Mouse (Mus musculus) adrenal gland, postnatal 4 days (tissue): ENCODE results near the gene Ssb. TPM values are rescaled to one million over a fixed set of nuclear protein-coding genes. Genes with fewer than 3 reads are reported as not detected.

Source experiments
- DNase-seq, 2 experiments: peaks; one replicate each; pipeline ENCODE4 v3.0.0; 2021 to 2022; ENCODE audit warnings: low spot score in 2 of 2, mixed read lengths in 2 of 2
- long read RNA-seq, 2 experiments: library from polyadenylated mRNA; stranded (forward); transcript quantifications; one replicate each; pipeline ENCODE4 v2.0.0; 2021
- total RNA-seq, 2 experiments: library from RNA; stranded (reverse); gene quantifications; 2 replicates each; pipeline ENCODE4 v1.2.3; 2021

Ssb gene
- 100 to 1,000 TPM; 196 to 224 TPM for total RNA-seq
- long read RNA-seq, experiment 1, transcript Ssb-201 (12 exons, 2,001 nt): major isoform, 115 of 177 reads
- long read RNA-seq, experiment 1, partial matches to known transcripts: 43 of 177 reads
- long read RNA-seq, experiment 1, other reads (novel, unspliced or antisense): 17 of 177 reads
- long read RNA-seq, experiment 2, transcript Ssb-201 (12 exons, 2,001 nt): major isoform, 162 of 233 reads
- long read RNA-seq, experiment 2, transcript Ssb-206 (12 exons, 2,088 nt): minor isoform, 5 of 233 reads
- long read RNA-seq, experiment 2, partial matches to known transcripts: 30 of 233 reads
- long read RNA-seq, experiment 2, other reads (novel, unspliced or antisense): 36 of 233 reads

DNA sequence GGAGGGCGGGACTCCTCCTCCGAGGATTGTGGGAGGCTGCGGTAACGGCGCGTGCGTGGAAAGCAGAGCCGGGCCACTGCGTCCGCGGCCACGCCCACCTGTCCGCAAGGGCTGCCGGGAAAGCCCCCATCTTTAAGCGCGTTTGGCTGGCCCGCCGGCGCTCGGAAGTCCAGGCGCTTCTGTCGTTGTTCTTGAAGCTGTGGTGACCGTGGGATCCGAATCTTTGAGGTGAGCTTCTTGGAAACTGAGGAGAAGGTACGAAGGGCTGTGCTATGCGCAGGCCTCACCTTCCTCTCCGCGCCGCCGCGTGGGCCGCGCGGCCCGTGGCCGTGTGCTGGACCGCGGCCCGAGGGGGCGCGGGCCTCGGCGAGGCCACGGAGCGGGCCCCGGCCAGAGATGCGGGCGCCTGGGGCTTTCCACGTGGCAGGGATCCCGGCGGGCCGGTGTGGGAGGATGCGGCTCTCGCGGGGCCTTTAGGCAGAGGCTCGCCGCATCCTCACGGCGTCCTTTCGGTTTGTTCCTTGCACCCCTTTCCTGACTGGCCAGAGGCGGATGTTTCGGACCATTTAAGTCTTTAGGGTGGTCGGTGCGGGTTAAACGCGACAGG is at the start of gene Ssb:
Gene Ssb (plus strand): TSS at position 78 of the 607 bp plus-strand sequence.
- DNase-seq: peak; percentile 80 to 82

DNA sequence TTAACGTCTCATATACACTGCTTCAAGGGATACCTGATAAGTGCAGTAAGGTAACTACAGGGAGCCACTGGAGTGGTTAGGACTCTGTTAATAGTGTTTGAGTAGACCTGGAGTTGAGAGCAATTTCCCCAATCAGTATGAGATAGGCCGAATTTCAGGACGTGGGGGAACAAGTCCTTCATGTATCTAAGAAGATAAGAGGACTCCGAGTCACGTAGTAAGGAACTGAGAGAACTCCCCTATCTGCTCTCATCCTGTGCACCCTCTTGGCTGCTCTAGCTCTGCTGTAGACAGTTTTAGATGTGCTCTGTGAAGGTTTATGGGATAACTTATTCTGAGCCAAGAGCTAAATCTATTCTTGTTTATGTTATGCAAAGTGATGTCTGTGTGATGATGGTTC is 44.8 kb upstream of the Ssb start:
- DNase-seq: no peak

- no peak for DNase-seq
Observed at GRCm38 (mm10) chr2:69818350-69819085, 42.8 kb upstream of the Ssb start.

- no peak for DNase-seq
Observed at GRCm38 (mm10) chr2:69820201-69820600, 41.2 kb upstream of the Ssb start.

DNA sequence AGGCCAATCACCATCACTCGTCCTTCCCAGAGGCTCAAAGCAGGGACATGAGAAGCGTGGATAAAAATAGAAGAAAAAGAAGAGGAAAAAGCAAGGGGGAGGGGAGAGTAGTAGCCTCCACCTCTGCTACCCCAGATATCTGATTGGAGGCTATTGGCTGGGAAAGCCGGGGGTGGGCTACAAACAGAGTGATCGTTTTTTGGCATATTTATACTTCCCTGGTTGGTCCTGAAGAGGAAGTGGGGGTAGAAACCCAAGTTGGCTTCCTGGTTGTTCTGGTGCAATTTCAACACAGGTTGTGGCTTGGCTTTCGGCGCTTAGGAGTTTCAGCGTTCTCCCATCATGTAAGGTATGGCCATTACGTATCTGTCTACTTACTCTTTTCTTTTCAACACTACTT is 39.7 kb upstream of the Ssb start, which contains the start of gene Klhl23:
Gene Klhl23 (plus strand): TSS at position 234 of the 400 bp plus-strand sequence.
- no peak for DNase-seq

- peak; percentile 26 to 28 for DNase-seq
Observed at GRCm38 (mm10) chr2:69822361-69823128, 38.8 kb upstream of the Ssb start.

DNA sequence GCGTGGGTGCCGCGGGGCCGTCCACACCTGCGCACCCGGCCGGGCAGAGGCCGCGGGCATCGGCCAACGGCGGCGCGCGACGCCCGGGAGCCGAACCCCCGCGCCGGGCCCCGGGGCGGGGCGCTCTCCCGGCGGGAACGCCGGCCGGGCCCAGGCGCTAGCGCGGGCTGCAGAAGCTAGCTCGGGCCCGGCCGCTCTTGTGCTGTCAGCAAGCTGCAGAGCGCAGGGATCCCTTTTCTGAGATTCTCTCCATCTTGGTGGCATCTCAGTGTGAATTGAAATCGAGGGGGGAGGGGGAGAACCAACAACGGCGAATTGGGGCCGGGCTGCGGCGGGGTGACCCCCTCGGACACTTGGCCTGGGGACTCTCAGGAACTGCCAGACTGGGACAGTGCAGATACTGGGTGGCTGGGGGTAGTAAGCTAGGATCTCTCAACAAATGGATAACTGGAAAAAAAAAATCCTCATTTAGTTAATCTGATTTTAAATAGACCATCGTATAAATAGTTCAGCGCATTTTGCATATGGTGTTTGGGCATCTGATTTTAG is 38.2 kb upstream of the Ssb start:
- no peak for DNase-seq

GRCm38 (mm10) chr2:69825898-69826297 is 35.5 kb upstream of the Ssb start:
- no peak for DNase-seq

DNA sequence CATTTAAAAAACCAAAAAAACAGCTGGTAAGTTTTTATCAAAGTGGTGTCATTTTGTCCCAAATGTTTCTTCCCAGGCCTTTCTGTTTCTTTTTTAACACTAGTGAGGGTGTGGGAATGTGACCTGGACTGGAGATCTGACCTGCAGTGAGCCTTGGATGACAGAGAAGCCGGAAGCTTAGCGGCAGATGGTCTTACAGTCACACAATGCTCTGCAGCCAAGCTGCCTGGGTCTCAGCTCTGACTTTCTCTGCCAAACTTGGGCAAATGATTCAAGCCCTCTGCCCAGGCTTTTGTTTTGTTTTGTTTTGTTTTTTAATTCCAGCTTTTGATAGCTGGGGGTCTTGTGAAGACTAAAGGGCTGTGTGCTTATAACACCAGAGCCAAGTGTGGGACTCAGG is 35.0 kb upstream of the Ssb start:
- DNase-seq: no peak

DNA sequence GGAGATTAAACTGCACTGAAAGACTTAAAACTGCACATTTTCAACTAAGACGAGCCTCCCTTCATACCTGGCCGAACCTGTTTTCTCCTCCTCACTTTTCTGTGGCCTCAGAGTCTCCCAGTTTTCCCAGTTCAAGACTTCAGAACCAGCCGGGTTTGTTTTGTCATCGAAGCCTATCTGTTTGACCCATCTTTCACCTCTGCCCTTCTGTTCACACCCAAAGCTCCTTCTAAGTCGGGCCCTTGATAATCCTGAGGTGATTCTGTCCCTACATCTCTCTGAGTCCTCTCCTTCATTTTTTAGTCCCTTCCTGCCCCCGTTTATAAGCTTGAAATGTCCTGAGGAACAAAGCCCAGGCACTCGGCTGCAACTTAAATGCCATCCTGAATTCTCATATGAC is 33.3 kb upstream of the Ssb start:
- no peak for DNase-seq

DNA sequence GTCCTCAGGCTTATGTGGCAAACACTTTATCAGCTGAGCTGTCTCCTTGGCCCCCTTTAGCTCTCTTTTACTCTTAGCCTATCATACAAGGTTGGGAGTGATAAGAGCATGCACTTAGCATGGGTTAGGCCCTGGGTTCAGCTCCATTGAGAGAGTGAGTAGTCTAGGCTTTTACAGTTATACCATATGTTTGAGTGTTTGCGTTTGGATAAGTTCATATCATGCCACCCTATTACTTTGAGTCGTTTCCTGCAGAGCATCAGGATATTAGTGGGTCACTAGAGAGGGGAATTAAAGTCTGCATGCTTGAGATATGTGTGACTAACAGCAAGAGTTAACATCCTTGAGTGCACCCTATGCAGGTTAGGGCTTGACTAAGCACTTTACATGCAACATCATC is 31.7 kb upstream of the Ssb start:
- no peak for DNase-seq

DNA sequence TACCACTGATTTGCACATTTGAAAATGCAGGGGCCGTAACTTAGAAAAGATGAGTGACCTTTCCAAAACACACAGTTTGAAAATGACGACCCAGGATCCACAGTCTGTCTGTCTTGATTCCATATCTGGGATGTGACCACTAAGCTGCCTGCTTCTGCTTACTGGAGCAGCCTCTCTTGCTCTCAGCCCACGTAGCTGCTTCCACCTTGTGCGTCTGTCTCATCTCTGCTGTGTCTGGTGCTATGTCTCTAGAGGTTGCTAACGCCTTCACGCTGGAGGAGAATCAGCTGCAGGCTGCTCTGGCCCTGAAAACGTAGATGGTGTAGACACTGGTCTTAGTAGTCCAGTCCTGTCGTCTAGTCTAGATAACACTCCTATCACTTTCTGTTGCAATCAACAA is 31.2 kb upstream of the Ssb start:
- no peak for DNase-seq

GRCm38 (mm10) chr2:69837244-69837967 is 24.0 kb upstream of the Ssb start:
- no peak for DNase-seq

GRCm38 (mm10) chr2:69837996-69838395 is 23.4 kb upstream of the Ssb start:
- DNase-seq: no peak

DNA sequence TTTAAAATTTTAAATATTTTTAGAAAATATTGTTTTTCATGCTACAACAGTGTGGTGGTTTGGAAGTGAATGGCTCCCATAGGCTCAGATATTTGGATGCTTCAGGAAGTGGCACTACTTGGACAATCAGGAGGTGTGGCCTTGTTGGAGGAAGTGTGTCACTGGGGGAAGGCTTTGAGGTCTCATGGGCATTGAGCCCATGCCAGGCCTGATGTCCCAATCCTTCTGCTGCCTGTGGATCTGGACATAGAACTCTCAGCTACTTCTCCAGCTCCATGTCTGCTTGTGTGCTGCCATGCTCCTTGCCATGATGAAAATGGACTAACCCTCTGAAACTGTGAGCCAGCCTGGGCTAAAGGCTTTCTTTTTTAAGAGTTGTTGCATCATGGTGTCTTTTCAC is 22.7 kb upstream of the Ssb start:
- DNase-seq: no peak

- no peak for DNase-seq
Observed at GRCm38 (mm10) chr2:69840261-69840660, 21.1 kb upstream of the Ssb start.

GRCm38 (mm10) chr2:69849215-69849614 is 12.1 kb upstream of the Ssb start:
- DNase-seq: no peak

DNA sequence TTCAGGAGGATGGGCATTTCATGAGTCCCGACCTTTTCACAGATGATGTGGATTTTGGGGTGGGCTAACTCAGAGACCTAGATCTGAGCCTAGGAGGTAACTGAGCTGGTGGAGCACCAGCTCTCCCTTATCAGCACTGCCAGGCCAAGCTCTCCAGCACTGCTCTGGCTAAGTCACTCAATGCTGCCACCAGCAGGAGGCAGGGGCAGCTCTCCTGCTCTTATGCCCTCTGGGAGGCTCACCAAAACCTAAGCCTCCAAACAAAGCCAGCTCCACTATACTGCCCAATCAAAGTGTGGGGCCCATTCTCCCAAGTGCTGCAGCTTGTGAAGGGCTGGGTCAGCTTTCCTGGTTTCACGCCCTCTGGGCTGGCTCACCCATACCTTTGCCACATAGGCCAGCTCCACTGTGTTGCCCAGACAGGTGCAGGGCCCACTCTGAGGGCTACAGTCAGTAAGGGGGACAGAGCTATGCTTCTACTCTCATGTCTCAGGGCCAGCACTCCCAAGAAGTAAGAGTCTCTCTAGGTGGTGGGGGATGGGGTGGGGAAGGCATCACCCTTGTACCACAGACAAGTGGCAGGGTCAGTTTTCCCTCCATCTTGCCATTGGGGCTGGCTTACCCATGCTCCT is 9.8 kb upstream of the Ssb start:
- DNase-seq: no peak

DNA sequence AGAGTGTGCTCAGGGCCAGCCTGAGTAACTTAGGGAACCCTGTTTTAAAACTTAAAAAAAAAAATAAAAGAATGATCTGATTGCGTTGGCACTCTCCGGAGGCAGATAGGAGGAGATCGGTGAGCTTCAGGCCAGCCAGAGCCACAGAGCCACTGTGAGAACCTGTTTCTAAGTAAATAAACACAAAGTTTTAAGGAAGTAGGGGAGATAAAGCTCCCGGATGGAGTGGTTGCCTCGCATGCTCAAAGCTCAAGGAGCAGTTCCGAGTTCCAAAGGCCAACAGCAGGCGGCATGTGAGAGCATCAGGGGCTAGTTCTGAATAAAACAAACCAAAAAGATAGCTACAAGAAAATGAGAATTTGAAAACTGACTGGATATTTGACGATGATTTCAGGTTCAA is 5.0 kb upstream of the Ssb start:
- DNase-seq: no peak

GRCm38 (mm10) chr2:69857882-69858281 is 3.5 kb upstream of the Ssb start:
- DNase-seq: no peak
